Mouse (Mus musculus): ENCODE measurements around the gene Ncam2. TPM values are rescaled to one million over a fixed set of nuclear protein-coding genes. Genes with fewer than 3 reads are reported as not detected.

Gene Ncam2
- polyA plus RNA-seq, 1 experiment from 2014 or later = 2.1 TPM

- no peaks in the 10 kb centered on the region for H3K36me3 ChIP-seq (ENCODE audit: control insufficient read depth, insufficient read depth, low read length)
- no peak overlapping the region for H3K4me3 ChIP-seq (replicated peaks; ENCODE audit: low read length)
- H3K9ac ChIP-seq (ENCODE audit: low read length) = no peak overlapping the region
- no peaks in the 10 kb centered on the region for H3K9me3 ChIP-seq (replicated peaks; ENCODE audit: control insufficient read depth, low read length)
- ATAC-seq (ENCODE audit: insufficient read depth, low FRiP score) = no peak
- H3K27ac ChIP-seq (ENCODE audit: low read length) = no peak overlapping the region
- no peaks in the 10 kb centered on the region for H3K27me3 ChIP-seq (ENCODE audit: control insufficient read depth, insufficient read depth, low read length)
- no peaks in the 10 kb centered on the region for H3K4me1 ChIP-seq (ENCODE audit: control insufficient read depth, insufficient read depth, low read length)
- 63% methylated on average over 1 of the region's 1 CpGs for WGBS
- no peak overlapping the region for H3K4me2 ChIP-seq (ENCODE audit: low read depth, low read length)
Measured at GRCm38 (mm10) chr16:81472925-81473324, 272.4 kb downstream of the Ncam2 start.

DNA sequence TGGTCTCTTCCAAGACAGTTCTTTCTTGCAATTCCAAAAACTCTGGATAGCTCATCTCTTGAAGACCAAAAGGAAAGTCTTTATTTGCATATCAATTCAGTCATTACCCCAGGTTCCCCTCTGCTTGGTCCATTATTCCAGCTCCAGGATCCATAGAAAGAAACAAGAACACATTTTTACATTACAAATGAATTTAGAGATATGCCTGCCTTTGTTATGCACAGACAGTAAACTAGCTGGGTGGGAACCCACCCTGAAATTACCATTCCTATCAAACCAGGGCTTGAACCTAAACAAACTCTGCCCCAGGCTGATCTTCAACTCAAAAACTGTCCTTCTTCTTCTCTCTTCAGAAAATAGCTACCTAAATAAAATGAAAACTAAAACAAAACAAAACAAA is 280.6 kb downstream of the Ncam2 start:
- no peaks in the 10 kb centered on the region for H3K36me3 ChIP-seq (ENCODE audit: control insufficient read depth, insufficient read depth, low read length)
- no peak overlapping the region for H3K9ac ChIP-seq (ENCODE audit: low read length)
- H3K4me2 ChIP-seq (ENCODE audit: low read depth, low read length) = no peak overlapping the region
- no peaks in the 10 kb centered on the region for H3K4me1 ChIP-seq (ENCODE audit: control insufficient read depth, insufficient read depth, low read length)
- H3K27ac ChIP-seq (ENCODE audit: low read length) = no peak overlapping the region
- ATAC-seq (ENCODE audit: insufficient read depth, low FRiP score) = no peak
- H3K4me3 ChIP-seq (replicated peaks; ENCODE audit: low read length) = no peak overlapping the region
- H3K27me3 ChIP-seq (ENCODE audit: control insufficient read depth, insufficient read depth, low read length) = no peaks in the 10 kb centered on the region
- H3K9me3 ChIP-seq (replicated peaks; ENCODE audit: control insufficient read depth, low read length) = no peaks in the 10 kb centered on the region

DNA sequence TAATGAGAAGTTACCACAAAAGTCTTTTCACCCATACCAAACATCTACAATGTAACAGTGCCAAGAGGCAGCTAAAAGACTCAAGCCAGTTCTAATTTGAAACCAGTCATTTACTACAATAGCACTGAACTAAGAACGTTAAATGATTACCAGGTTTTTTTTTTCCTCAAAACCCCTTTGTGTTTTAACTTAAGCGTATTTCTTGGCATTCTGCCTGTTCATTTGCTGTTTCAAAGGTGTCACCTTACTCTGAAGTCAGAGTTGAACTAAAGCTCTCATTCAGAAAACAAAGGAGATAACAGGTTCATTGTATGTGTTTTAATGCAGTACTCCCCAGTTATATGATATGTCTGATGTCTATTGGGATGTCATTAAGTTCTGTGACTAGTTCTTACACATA is 295.6 kb downstream of the Ncam2 start:
- H3K9me3 ChIP-seq (replicated peaks; ENCODE audit: control insufficient read depth, low read length) = no peaks in the 10 kb centered on the region
- no peak overlapping the region for H3K4me3 ChIP-seq (replicated peaks; ENCODE audit: low read length)
- 57% methylated on average over 2 of the region's 2 CpGs for WGBS
- H3K9ac ChIP-seq (ENCODE audit: low read length) = no peak overlapping the region
- no peaks in the 10 kb centered on the region for H3K36me3 ChIP-seq (ENCODE audit: control insufficient read depth, insufficient read depth, low read length)
- no peak for ATAC-seq (ENCODE audit: insufficient read depth, low FRiP score)
- H3K27ac ChIP-seq (ENCODE audit: low read length) = no peak overlapping the region
- H3K4me2 ChIP-seq (ENCODE audit: low read depth, low read length) = no peak overlapping the region
- H3K27me3 ChIP-seq (ENCODE audit: control insufficient read depth, insufficient read depth, low read length) = no peaks in the 10 kb centered on the region
- H3K4me1 ChIP-seq (ENCODE audit: control insufficient read depth, insufficient read depth, low read length) = no peaks in the 10 kb centered on the region

DNA sequence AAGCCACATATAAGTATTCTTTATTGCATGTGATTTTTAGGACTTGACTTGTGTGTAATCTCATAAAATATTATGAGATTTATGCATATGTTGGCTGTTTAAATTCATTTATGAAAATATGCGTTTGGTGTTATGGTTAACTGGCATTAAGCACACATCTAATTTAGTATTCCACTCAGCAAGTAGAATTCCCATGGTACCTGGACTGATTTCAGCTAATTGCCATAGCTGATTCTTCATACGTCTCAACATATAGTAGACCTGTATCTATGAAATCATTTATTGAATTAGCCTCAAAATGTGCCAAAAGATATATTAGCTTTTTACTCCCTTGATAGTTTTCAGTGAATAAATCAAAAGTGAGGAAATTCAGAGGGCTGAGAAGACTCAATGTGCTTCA is 302.1 kb downstream of the Ncam2 start:
- Histone ChIP-seq H3K4me2 (ENCODE audit: low read depth, low read length) (no peak overlapping the region), H3K9ac (ENCODE audit: low read length) (no peak overlapping the region), H3K27me3 (ENCODE audit: control insufficient read depth, insufficient read depth, low read length) (no peaks in the 10 kb centered on the region), H3K4me3 (replicated peaks; ENCODE audit: low read length) (no peak overlapping the region), H3K9me3 (replicated peaks; ENCODE audit: control insufficient read depth, low read length) (no peaks in the 10 kb centered on the region), H3K36me3 (ENCODE audit: control insufficient read depth, insufficient read depth, low read length) (no peaks in the 10 kb centered on the region), H3K4me1 (ENCODE audit: control insufficient read depth, insufficient read depth, low read length) (no peaks in the 10 kb centered on the region), H3K27ac (ENCODE audit: low read length) (no peak overlapping the region)
- ATAC-seq (ENCODE audit: insufficient read depth, low FRiP score) = no peak
- WGBS = 66% methylated on average over 2 of the region's 2 CpGs

GRCm38 (mm10) chr16:81536230-81536629 is 335.7 kb downstream of the Ncam2 start:
- Histone ChIP-seq H3K9me3 (replicated peaks; ENCODE audit: control insufficient read depth, low read length) (no peaks in the 10 kb centered on the region), H3K27me3 (ENCODE audit: control insufficient read depth, insufficient read depth, low read length) (no peaks in the 10 kb centered on the region), H3K27ac (ENCODE audit: low read length) (no peak overlapping the region), H3K36me3 (ENCODE audit: control insufficient read depth, insufficient read depth, low read length) (no peaks in the 10 kb centered on the region), H3K9ac (ENCODE audit: low read length) (no peak overlapping the region), H3K4me2 (ENCODE audit: low read depth, low read length) (no peak overlapping the region), H3K4me3 (replicated peaks; ENCODE audit: low read length) (no peak overlapping the region), H3K4me1 (ENCODE audit: control insufficient read depth, insufficient read depth, low read length) (no peaks in the 10 kb centered on the region)
- no peak for ATAC-seq (ENCODE audit: insufficient read depth, low FRiP score)
- WGBS = 77% methylated on average over 3 of the region's 3 CpGs

DNA sequence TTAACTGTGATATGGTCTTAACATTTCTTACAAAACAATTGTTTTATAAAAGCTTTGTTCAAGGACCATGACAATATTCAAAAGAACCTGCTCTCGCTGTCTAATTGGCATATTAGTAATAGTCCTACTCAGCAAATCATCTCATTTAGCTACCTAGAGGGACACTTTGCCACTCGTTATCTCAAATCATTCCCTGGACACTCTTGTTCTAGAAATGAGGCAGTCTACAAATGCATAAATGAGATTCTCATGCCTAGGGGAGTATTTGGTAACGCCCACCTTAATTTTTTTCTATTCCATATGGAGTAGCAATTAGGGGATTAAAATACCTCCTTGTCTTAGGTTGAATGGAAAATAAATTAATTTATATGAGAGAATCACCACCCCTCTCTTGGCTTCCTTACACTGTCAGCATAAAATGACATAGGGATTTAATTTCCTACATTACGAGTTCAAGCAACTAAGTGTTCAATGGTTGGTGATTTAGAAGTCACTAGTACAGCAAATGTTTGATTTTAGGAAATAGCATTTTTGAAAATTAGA is 387.1 kb downstream of the Ncam2 start:
- Histone ChIP-seq H3K9me3 (replicated peaks; ENCODE audit: control insufficient read depth, low read length) (no peaks in the 10 kb centered on the region), H3K4me2 (ENCODE audit: low read depth, low read length) (no peak overlapping the region), H3K9ac (ENCODE audit: low read length) (no peak overlapping the region), H3K27me3 (ENCODE audit: control insufficient read depth, insufficient read depth, low read length) (no peaks in the 10 kb centered on the region), H3K36me3 (ENCODE audit: control insufficient read depth, insufficient read depth, low read length) (no peaks in the 10 kb centered on the region), H3K4me3 (replicated peaks; ENCODE audit: low read length) (no peak overlapping the region), H3K27ac (ENCODE audit: low read length) (no peak overlapping the region), H3K4me1 (ENCODE audit: control insufficient read depth, insufficient read depth, low read length) (no peaks in the 10 kb centered on the region)
- WGBS = 85% methylated on average over 4 of the region's 4 CpGs
- no peak for ATAC-seq (ENCODE audit: insufficient read depth, low FRiP score)

GRCm38 (mm10) chr16:81623276-81623675 is 422.8 kb downstream of the Ncam2 start:
- no peaks in the 10 kb centered on the region for H3K36me3 ChIP-seq (ENCODE audit: control insufficient read depth, insufficient read depth, low read length)
- H3K4me1 ChIP-seq (ENCODE audit: control insufficient read depth, insufficient read depth, low read length) = no peaks in the 10 kb centered on the region
- H3K4me2 ChIP-seq (ENCODE audit: low read depth, low read length) = no peak overlapping the region
- no peak overlapping the region for H3K4me3 ChIP-seq (replicated peaks; ENCODE audit: low read length)
- no peak for ATAC-seq (ENCODE audit: insufficient read depth, low FRiP score)
- H3K27me3 ChIP-seq (ENCODE audit: control insufficient read depth, insufficient read depth, low read length) = no peaks in the 10 kb centered on the region
- WGBS = 38% methylated on average over 6 of the region's 6 CpGs
- no peak overlapping the region for H3K9ac ChIP-seq (ENCODE audit: low read length)
- H3K9me3 ChIP-seq (replicated peaks; ENCODE audit: control insufficient read depth, low read length) = no peaks in the 10 kb centered on the region
- H3K27ac ChIP-seq (ENCODE audit: low read length) = no peak overlapping the region

DNA sequence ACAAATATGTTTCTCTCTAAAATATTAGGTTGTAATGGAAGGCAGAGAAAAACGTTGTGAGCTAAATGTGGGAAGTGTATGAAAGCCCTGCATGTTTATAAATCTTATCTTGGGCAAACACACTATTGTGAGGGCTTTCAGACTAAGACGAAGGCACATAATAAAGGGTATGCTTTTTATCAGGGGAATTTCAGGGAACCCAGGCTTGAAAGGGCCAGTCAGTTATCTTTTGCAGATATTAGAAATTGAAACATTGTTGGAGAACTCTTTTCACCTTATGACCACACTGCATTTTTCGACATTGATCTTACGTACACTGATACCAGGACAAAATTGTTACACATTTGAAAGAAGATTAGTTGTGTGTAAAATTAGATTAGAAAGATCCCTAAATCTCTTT is 423.3 kb downstream of the Ncam2 start:
- no peaks in the 10 kb centered on the region for H3K4me1 ChIP-seq (ENCODE audit: control insufficient read depth, insufficient read depth, low read length)
- 0 out of 2 replicates have a peak, but pooled peaks have one; percentile 50 for ATAC-seq (ENCODE audit: insufficient read depth, low FRiP score)

DNA sequence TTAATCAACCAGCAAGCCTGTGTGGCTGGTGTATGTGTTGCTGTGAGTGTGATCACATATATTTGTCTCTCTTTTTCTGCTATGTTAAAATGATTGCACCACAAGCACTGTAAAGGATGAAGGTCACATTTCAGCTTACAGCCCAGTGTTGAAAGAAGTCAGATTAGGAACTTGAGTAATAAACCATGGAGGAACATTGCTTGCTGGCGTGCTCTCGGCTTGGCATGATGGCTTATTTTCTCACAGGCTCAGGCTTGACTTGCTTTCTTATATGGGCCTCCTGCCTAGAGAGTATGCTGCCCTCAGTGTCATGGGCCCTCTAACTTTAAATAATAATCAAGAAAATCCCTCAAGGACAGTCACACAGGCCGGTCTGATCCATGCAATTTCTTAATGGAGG is 449.8 kb downstream of the Ncam2 start:
- Histone ChIP-seq H3K4me3 (replicated peaks; ENCODE audit: low read length) (no peak overlapping the region), H3K4me1 (ENCODE audit: control insufficient read depth, insufficient read depth, low read length) (no peaks in the 10 kb centered on the region), H3K9me3 (replicated peaks; ENCODE audit: control insufficient read depth, low read length) (no peaks in the 10 kb centered on the region), H3K27ac (ENCODE audit: low read length) (no peak overlapping the region), H3K27me3 (ENCODE audit: control insufficient read depth, insufficient read depth, low read length) (no peaks in the 10 kb centered on the region), H3K36me3 (ENCODE audit: control insufficient read depth, insufficient read depth, low read length) (no peaks in the 10 kb centered on the region), H3K4me2 (ENCODE audit: low read depth, low read length) (no peak overlapping the region), H3K9ac (ENCODE audit: low read length) (no peak overlapping the region)
- WGBS = 82% methylated on average over 3 of the region's 3 CpGs
- ATAC-seq (ENCODE audit: insufficient read depth, low FRiP score) = no peak

More for the DNA sequence above, 423.3 kb downstream of the Ncam2 start:
- H3K36me3 ChIP-seq (ENCODE audit: control insufficient read depth, insufficient read depth, low read length) = no peaks in the 10 kb centered on the region
- no peak overlapping the region for H3K4me2 ChIP-seq (ENCODE audit: low read depth, low read length)
- 48% methylated on average over 4 of the region's 4 CpGs for WGBS
- no peaks in the 10 kb centered on the region for H3K27me3 ChIP-seq (ENCODE audit: control insufficient read depth, insufficient read depth, low read length)
- no peak overlapping the region for H3K4me3 ChIP-seq (replicated peaks; ENCODE audit: low read length)
- no peak overlapping the region for H3K27ac ChIP-seq (ENCODE audit: low read length)
- no peaks in the 10 kb centered on the region for H3K9me3 ChIP-seq (replicated peaks; ENCODE audit: control insufficient read depth, low read length)
- no peak overlapping the region for H3K9ac ChIP-seq (ENCODE audit: low read length)

DNA sequence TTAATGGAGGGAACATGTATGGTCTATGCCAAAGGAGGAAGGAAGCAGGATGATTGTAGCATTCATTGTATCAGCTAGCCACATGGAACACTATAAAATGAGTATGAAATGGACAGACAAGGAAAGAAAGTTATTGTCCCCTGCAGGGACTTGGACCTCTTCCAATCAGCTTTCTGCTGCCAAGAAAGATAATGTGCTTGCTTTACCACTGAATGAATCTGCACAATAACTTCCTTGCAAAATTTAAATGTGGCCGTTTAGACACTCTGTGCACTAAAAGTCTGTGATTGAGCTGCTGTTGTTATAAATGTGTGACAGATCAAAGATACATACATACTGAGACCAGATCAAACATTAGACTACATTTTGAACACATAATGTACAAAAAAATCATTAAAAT is 451.1 kb downstream of the Ncam2 start:
- no peaks in the 10 kb centered on the region for H3K36me3 ChIP-seq (ENCODE audit: control insufficient read depth, insufficient read depth, low read length)
- no peak for ATAC-seq (ENCODE audit: insufficient read depth, low FRiP score)
- WGBS = 46% methylated on average over 1 of the region's 1 CpGs
- no peak overlapping the region for H3K4me3 ChIP-seq (replicated peaks; ENCODE audit: low read length)
- H3K9me3 ChIP-seq (replicated peaks; ENCODE audit: control insufficient read depth, low read length) = no peaks in the 10 kb centered on the region
- no peak overlapping the region for H3K9ac ChIP-seq (ENCODE audit: low read length)
- no peak overlapping the region for H3K27ac ChIP-seq (ENCODE audit: low read length)
- H3K4me1 ChIP-seq (ENCODE audit: control insufficient read depth, insufficient read depth, low read length) = no peaks in the 10 kb centered on the region
- H3K4me2 ChIP-seq (ENCODE audit: low read depth, low read length) = no peak overlapping the region
- no peaks in the 10 kb centered on the region for H3K27me3 ChIP-seq (ENCODE audit: control insufficient read depth, insufficient read depth, low read length)

All from stomach, embryonic 16.5 days (tissue).